Comparison of ENCODE assay signal across 10 mouse cellular contexts in the genomic region with DNA sequence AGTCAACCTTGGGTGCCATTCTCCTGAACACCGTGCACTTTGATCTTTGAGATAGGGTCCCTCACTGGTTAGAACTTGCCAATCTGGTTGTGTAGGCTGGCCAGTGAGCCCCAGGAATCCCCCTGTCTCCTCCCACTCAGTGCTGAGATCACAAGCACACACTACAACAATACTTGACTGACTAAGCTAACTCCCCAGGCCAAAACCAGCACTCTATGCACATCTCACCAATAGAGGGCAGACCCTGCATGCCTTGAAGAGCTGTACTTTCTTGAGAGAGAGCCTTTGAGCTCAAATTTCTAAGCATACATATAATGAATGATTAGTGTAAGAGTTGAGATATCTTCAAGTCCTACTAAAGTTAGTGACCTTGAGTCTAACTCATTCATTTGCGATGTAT. TPM values are rescaled to one million over a fixed set of nuclear protein-coding genes. Genes with fewer than 3 reads are reported as not detected.
DNase-seq lines count a peak whose midpoint lies in the region; ATAC-seq and TF ChIP-seq lines count a peak whose summit lies in the region.
"Had no signal": no experiment of that assay in that cellular context is flagged by ENCODE, and none has a peak within 500 bp of the region (broad histone marks: within the 10 kb centered on the region; RNA-seq: fewer than 3 reads in every experiment).

No protein-coding gene starts in this region.

- H3K4me2 ChIP-seq in heart, embryonic 11.5 days: no peak overlapping the region
- H3K4me2 ChIP-seq: embryonic facial prominence, embryonic 13.5 days had no signal

- no peak overlapping the region for H3K27ac ChIP-seq in heart, adult 2 months
- no peak overlapping the region for H3K27ac ChIP-seq in heart, embryonic 11.5 days (ENCODE audit: low read depth, low read length)
- H3K27ac ChIP-seq: embryonic facial prominence, embryonic 13.5 days; macrophage had no signal

- DNase-seq in heart, adult 2 months: no peak
- peak; percentile 25 for DNase-seq in right cerebral cortex, adult 18-20 months
- DNase-seq in right cerebral cortex, postnatal 10 days (ENCODE audit: low spot score in 2 of 2): no peak
- peak; percentile 10 for DNase-seq in forelimb bud, embryonic 11.5 days (ENCODE audit: low read depth, low spot score)
- no peak for DNase-seq in urinary bladder, adult 2 months (ENCODE audit: low spot score)
- no peak for DNase-seq in cerebellum, adult 11 months

- H3K9ac ChIP-seq in heart, adult 2 months (ENCODE audit: low read depth, low read length): no peak overlapping the region
- no peak overlapping the region for H3K9ac ChIP-seq in heart, embryonic 11.5 days (ENCODE audit: low read depth, low read length)
- H3K9ac ChIP-seq: embryonic facial prominence, embryonic 13.5 days had no signal

- no peak for TF ChIP-seq EP300 in heart, adult 2 months (IDR thresholded peaks at IDR 0.05; ENCODE audit: insufficient read depth, low read depth, low read length)

- no peaks in the 10 kb centered on the region for H3K36me3 ChIP-seq in heart, adult 2 months (ENCODE audit: control insufficient read depth, insufficient read depth, low read length)
- no peaks in the 10 kb centered on the region for H3K36me3 ChIP-seq in heart, embryonic 11.5 days (ENCODE audit: control insufficient read depth, insufficient read depth, low read length)
- H3K36me3 ChIP-seq: embryonic facial prominence, embryonic 13.5 days had no signal

- H3K4me3 ChIP-seq in heart, adult 2 months: no peak overlapping the region
- no peak overlapping the region for H3K4me3 ChIP-seq in heart, embryonic 11.5 days (ENCODE audit: low read depth, low read length)
- H3K4me3 ChIP-seq: embryonic facial prominence, embryonic 13.5 days had no signal

- no peaks in the 10 kb centered on the region for H3K79me2 ChIP-seq in heart, adult 2 months (replicated peaks; ENCODE audit: control insufficient read depth, insufficient read depth, low read length)

- intact Hi-C loops in heart, adult 2 months (cut with DNase I): loop anchor here (5.0 kb wide), 1 partner anchor 79 kb away; no protein-coding TSS in a partner anchor

- peak; percentile 54 for TF ChIP-seq CTCF in heart, adult 2 months (IDR thresholded peaks at IDR 0.05)

- no peak for TF ChIP-seq POLR2A in heart, adult 2 months (IDR thresholded peaks at IDR 0.05; ENCODE audit: insufficient read depth, low read depth, low read length)

- no peaks in the 10 kb centered on the region for H3K4me1 ChIP-seq in heart, adult 2 months (ENCODE audit: control insufficient read depth, insufficient read depth, low read length)
- no peaks in the 10 kb centered on the region for H3K4me1 ChIP-seq in heart, embryonic 11.5 days (ENCODE audit: control insufficient read depth, insufficient read depth, low read length)
- H3K4me1 ChIP-seq: embryonic facial prominence, embryonic 13.5 days had no signal

- no peaks in the 10 kb centered on the region for H3K9me3 ChIP-seq in heart, embryonic 11.5 days (replicated peaks; ENCODE audit: control insufficient read depth, low read length)
- H3K9me3 ChIP-seq: embryonic facial prominence, embryonic 13.5 days had no signal

- WGBS in heart, adult 2 months: 85% methylated on average over 2 of the region's 2 CpGs
- WGBS in heart, embryonic 11.5 days (ENCODE audit: insufficient replicate concordance): 78% methylated on average over 2 of the region's 2 CpGs

- H3K27me3 ChIP-seq in heart, adult 2 months (ENCODE audit: control insufficient read depth, insufficient read depth, low read length): no peaks in the 10 kb centered on the region
- H3K27me3 ChIP-seq in heart, embryonic 11.5 days (ENCODE audit: control insufficient read depth, insufficient read depth, low read length): no peaks in the 10 kb centered on the region
- H3K27me3 ChIP-seq: embryonic facial prominence, embryonic 13.5 days had no signal

- no peak for ATAC-seq in heart, embryonic 11.5 days (replicated peaks; ENCODE audit: insufficient number of reproducible peaks, low FRiP score, low TSS enrichment)
- no peak for ATAC-seq in megakaryocyte progenitor cell, adult 5-6 weeks (replicated peaks; ENCODE audit: poor library complexity)

RNA-seq across cellular contexts. Expression of gene Etnppl, which starts 9.3 kb away (rescaled TPM):
- total RNA-seq in heart, adult 2 months (2021): not detected
- 0.06 TPM in 1 of 2 replicates, not detected in the other for polyA plus RNA-seq in heart, adult 2 months (2012; rRNA removed)
- polyA plus RNA-seq in heart, embryonic 11.5 days (2014; fragmentation: Nextera tagmentation; extraction: Ambion mirVana): not detected in 2 replicates
- not detected in 2 replicates for total RNA-seq in megakaryocyte progenitor cell, adult 5-6 weeks (2015)
- total RNA-seq in megakaryocyte progenitor cell, adult 5-6 weeks (2017): not detected in 2 replicates
- polyA plus RNA-seq in urinary bladder, adult 2 months (2012; rRNA removed): not detected in 2 replicates
- polyA plus RNA-seq: embryonic facial prominence, embryonic 13.5 days; macrophage had no signal

Comparison
In these comparisons a context has a peak if more than half of its experiments do, and no peak if none do; other contexts are left out.
1. DNase-seq: peak in right cerebral cortex, adult 18-20 months (single experiment) and forelimb bud, embryonic 11.5 days (single experiment); none in heart, adult 2 months (0 of 2), right cerebral cortex, postnatal 10 days (0 of 2), urinary bladder, adult 2 months (single experiment) and cerebellum, adult 11 months (single experiment).